Mouse (Mus musculus) spleen, adult 2 months (tissue): ENCODE measurements around the gene Cfp.

ENCODE experiments used
- CTCF ChIP-seq: fragments of 200-500 bp; IDR thresholded peaks from 2 replicates; pipeline ENCODE4 v1.5.1; 2011; ENCODE audit warnings: mild to moderate bottlenecking, inconsistent platforms; ENCODE audit not compliant: insufficient read depth, insufficient read length, insufficient replicate concordance; ENCODE audit errors: extremely low read depth
- POLR2A ChIP-seq: fragments of 200-500 bp; IDR thresholded peaks from 2 replicates; pipeline ENCODE4 v1.6.1; 2011; ENCODE audit warnings: low read depth, low read length, inconsistent platforms

GRCm38 (mm10) chrX:20921366-20921765, 10.0 kb downstream of the Cfp start:
- no peak for TF ChIP-seq CTCF
- TF ChIP-seq POLR2A, result no peak
